ENCODE assay signal across 23 mouse cellular contexts in the genomic region with DNA sequence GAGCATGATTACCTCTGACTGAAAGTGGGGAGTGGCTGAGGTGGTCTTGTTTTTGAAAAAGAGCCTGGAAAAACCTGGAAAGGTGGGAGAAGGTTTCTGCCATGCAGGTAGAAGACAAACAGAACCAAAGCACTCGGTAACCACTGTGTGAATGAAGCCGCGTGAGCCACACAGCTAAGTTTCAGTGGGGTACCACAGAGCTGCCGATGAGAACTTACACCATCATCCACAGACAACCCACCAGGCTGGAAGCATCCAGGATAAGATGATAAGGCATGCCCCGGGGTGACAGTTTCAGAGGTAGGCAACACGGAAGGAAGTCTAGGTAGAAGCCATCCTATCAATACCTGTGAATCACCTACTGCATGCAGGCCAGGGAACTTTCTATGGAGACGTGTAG.
"Had no signal": no experiment of that assay in that cellular context is flagged by ENCODE, and none has a peak within 500 bp of the region (broad histone marks: within the 10 kb centered on the region; RNA-seq: fewer than 3 reads in every experiment).

No protein-coding gene starts in this region.

- H3K27me3 ChIP-seq: hindbrain, embryonic 15.5 days; intestine, embryonic 15.5 days had no signal

- H3K27ac ChIP-seq: heart, embryonic 13.5 days; heart, embryonic 15.5 days; hindbrain, embryonic 13.5 days; hindbrain, embryonic 15.5 days; intestine, embryonic 15.5 days; limb, embryonic 10.5 days; limb, embryonic 12.5 days; liver, embryonic 13.5 days; liver, embryonic 15.5 days had no signal

- H3K4me3 ChIP-seq: heart, embryonic 13.5 days; heart, embryonic 15.5 days; hindbrain, embryonic 13.5 days; hindbrain, embryonic 15.5 days; intestine, embryonic 15.5 days; limb, embryonic 10.5 days; limb, embryonic 12.5 days; liver, embryonic 13.5 days; liver, embryonic 15.5 days had no signal

- H3K9ac ChIP-seq: heart, embryonic 13.5 days; heart, embryonic 15.5 days; hindbrain, embryonic 13.5 days; hindbrain, embryonic 15.5 days; intestine, embryonic 15.5 days; limb, embryonic 12.5 days; liver, embryonic 13.5 days; liver, embryonic 15.5 days had no signal

- ATAC-seq: forebrain, embryonic 16.5 days; inflammation-experienced regulatory T-cells, adult 6 months; intestine, embryonic 15.5 days; intestine, postnatal 0 days had no signal

- H3K4me2 ChIP-seq: heart, embryonic 11.5 days; heart, embryonic 13.5 days; heart, embryonic 15.5 days; hindbrain, embryonic 13.5 days; hindbrain, embryonic 15.5 days; intestine, embryonic 15.5 days; limb, embryonic 12.5 days; liver, embryonic 11.5 days; liver, embryonic 13.5 days; liver, embryonic 15.5 days had no signal

- H3K9me3 ChIP-seq: heart, embryonic 13.5 days; heart, embryonic 15.5 days; hindbrain, embryonic 13.5 days; hindbrain, embryonic 15.5 days; intestine, embryonic 15.5 days; limb, embryonic 10.5 days; limb, embryonic 12.5 days; liver, embryonic 13.5 days; liver, embryonic 15.5 days had no signal

- H3K36me3 ChIP-seq: heart, embryonic 13.5 days; heart, embryonic 15.5 days; hindbrain, embryonic 13.5 days; hindbrain, embryonic 15.5 days; intestine, embryonic 15.5 days; limb, embryonic 12.5 days; liver, embryonic 13.5 days; liver, embryonic 15.5 days had no signal

- DNase-seq: gastrocnemius, postnatal 10 days; gastrocnemius, postnatal 25 days; heart, postnatal 14 days; heart, postnatal 4 days; kidney, adult 18-20 months; kidney, adult 8-10 months; kidney, postnatal 10 days; kidney, postnatal 4 days; liver; liver, embryonic 13.5 days had no signal
